Mouse (Mus musculus) R1 (cell line): Measurements from ENCODE around the gene Cd47.

Experiments used
- DNase-seq: peaks from one replicate; pipeline ENCODE4 v3.0.0-alpha.2; 2018; ENCODE audit warnings: low read depth, low spot score

The Cd47 gene

DNA sequence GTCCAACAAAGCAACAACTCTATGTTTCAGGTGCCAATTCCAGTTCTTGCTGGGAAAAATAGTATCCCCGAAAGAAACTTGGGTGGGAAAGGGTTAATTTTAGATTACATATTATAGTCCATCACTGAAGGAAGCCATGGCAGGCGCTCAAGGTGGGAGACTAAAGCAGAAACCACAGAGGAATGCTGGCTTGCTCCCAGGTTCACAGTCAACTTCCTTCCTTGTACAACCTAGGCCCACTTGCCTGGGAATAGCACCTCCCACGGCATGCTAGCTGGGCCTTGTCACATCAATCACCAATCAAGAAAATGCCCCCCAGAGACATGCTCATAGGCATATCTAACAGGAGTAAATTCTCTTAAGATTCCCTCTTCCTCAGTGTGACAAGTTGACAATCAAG is 32.0 kb downstream of the Cd47 start:
- no peak for DNase-seq

DNA sequence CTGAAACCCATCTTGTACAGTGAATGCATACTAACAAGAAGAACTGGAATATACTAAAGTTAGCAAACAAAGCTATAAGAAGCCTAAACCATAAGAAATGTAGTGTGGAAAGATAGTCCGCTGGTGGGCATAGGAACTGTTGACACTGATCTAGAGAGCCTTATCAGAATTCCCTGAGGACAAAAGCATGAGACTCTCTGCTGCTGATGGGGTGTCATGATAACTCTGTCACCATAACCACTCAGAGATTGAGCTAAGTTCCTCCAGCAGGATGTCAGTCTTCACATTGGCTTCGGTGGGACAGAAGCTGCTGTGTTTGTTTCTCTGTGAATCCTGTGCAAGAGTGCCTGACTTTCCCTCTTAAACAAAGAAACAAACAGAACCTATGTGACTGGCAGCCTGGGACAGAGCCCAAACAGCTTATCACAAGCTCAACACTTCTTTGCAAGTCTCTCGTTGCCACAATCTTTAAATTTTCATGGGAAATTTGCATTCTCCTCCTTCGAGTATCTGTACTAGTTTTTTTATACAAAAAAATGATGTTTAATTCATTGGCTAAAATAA is 33.9 kb downstream of the Cd47 start:
- no peak for DNase-seq

DNA sequence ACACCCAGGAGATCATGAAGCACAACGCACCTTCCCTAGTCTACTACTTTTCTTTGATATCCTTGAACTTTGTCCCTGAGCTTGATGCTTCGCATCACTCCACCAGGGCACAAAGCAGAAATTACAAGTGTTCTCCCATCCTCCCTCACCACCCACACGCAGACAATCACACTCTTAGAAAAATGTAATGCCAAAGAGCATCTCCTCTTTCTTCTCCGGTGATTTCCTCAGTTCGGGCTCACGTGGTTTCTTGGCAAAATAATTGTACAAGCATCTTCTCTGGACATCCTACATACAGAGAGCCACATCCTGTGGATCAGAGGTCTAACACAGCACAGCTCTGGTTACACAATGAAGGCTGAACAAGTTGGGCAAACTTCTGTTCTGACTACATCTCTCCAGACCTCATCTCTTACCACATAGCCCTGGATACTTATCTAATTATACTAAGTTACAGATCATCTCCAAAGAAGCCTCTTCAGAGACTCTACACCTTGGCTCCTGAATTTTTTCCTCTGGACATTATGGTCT is 36.4 kb downstream of the Cd47 start:
- no peak for DNase-seq

DNA sequence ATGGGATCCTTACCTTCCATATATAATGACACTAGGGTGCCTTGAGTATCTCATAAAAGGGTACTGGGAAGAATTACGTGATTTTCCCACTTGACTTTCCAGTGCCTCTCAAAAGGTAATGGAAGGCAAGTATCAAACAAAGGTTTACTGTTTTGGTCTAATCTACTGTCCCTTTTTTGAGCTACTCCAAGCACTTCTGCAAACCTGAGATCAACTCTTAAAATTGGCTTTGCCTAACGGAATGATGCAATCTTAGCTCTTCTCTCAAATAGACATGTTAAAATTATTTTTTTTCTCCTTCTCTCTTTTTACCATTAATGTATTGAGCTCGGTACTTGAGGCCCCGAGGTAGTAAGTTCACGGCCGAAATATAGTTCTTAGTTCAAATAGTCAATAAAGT is 38.6 kb downstream of the Cd47 start:
- no peak for DNase-seq

DNA sequence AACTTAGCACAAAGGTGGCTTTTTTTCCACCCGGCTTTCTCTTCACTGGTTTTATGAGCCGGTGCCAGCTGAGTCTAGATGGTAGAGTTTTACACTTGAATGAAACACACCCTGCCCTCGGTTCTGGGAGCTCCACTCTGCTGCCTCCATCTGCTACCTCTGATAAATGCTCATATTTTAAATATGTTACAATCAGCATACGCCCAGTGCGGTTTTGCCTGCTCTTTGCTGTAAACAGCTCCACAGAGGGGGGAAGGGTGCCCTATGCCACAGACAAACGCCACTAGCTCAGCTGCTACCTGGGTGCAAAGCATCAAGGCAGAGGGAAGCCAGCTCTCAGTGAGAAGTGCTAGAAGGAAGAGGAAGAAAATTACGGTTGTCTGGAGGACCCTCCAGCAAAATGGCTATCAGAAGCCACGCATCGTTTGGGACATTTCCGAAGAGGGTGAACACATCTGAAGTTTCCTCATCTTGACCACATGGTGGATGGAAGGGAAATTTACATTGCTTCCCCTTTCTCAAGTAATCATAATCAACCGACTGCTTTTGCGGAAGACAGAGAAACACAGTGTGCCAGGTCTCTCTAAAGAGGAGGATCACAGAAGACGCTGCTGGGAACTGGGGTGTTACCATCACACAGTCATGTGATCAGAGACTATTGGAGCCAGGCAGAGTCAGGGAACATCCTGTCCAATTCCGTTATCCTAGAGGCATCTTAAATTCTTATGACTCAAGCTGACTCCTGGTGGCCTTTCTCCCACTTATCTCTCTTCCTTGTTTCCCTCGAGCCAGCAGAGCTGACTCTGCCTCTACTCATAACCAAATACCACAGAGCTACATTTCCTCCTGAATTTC is 39.6 kb downstream of the Cd47 start:
- peak; percentile 75 for DNase-seq

DNA sequence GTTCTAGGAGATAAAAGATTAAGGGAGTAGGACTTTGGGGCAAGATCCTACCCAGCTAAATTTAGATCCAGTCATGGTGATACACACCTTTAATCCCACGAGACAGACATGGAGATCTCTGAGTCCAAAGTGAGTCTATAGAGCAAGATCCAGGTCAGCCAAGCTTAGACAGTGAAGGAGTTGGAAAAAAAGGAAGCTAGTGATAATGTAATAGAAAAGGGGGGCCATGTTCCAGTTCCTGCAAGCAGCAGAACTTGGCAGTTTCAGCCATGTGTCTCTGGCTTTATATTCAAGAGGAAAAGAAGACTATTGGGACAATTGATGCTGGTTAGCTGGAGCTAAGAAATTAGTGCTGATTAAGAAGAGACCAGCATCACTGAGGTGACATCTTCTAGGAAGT is 43.4 kb downstream of the Cd47 start:
- DNase-seq: no peak

DNA sequence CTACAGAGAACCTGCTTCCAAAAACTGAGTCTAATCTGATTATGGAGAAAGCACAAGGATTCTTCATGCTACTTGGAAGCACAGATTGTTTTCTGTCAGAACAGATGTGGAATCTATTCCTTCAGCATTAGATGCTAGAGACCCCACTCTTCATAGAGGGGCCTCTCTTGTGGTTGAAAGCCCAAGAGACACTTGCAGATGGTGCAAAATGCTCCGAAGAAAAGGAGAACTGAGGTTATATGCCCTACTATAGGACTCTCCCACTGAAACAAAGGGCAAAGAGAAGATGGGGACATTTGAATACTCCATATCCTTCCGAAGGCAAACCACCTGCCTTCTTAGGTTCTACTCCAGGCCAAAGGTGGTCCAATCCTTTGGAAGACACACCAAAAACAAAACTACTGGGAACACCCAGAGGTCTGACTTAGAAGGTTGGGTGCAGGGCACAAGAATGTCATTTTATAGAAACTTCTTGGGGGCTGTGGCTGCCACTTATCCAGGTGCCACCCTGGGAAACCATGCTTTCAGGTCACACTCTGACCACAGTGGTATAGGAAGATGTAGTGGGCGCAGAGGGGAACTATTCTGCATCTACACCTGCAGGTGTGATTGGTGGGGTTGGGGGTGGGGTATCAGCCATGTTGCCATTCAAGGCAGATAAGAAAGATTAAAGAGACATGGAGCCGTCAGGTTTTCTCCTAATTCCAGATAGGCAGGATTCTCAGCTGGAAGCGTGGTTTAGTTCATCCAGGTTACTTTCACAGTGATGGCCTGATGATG is 47.1 kb downstream of the Cd47 start:
- DNase-seq: no peak

DNA sequence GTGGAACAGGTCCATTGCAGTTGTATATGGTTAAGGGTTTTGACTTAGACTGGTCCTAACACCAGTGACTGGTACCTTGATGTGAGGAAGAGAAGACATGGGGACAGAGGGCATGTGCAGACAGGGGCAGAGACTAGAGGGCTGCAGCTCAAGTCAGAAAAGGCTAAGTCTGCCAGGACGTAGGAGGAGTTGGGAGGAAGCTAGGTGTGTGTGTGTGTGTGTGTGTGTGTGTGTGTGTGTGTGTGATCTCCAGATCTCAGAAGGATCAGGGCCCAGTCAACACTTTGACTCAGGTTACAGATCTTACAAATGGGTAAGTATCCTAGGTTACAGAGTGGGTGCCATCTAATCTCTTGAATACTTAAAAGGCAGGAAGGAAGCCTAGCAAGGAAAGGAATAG is 48.3 kb downstream of the Cd47 start:
- DNase-seq: no peak

DNA sequence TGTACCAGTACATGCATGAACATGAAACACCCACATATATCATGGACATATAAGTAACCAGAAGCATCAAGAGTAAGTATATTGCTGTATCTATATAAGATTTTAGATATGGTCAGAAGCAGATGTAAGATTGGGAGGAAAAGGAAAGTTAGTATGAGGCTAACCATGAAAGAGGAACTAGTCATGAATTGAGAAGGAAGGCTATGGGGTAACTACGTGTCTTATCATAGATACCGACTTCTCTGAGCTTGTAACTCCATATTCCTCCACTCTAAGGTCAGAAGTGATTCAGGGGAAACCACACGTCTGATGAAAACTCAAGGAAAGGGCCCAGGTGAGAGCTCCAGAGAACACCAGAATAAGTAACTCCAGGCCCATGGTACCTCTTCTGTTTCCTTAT is 52.6 kb downstream of the Cd47 start:
- DNase-seq: no peak

DNA sequence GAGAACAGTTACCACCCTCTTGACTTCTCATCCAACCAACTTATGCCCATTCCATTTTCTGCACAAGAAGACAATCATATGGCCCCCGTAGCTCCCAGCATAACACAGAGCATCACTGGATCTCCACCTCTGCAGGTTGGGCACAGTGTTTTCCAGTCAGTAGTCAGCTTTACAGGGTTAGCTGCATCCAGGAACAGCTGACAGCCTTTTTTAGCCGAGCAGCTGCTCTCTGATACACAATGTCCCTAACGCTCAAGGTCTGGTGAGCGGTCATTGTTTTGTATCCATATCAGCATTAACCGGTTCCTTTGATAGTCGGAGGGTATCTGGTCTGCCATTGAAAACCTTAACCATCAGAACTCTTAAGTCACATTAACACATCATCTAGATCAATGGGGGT is 53.3 kb downstream of the Cd47 start:
- DNase-seq: no peak

DNA sequence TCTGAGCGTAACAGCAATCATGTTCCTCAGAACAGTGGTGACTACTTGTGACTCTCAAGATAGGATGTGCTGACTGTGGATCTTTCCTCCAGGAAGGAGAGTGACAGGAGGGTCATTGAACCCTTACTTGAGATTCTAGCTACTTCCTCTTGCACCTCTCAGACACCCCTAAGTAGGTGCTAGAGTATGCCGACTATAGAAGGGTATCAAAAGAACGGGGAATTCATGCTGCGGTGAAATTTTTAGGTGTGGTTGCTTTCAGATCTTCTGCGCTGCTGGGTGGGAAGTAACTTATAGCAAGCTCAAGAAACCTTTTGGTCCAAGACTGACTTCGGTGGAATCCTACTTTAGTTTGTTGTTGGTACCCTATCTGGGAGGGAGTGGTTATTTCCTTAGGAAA is 53.9 kb downstream of the Cd47 start:
- no peak for DNase-seq

DNA sequence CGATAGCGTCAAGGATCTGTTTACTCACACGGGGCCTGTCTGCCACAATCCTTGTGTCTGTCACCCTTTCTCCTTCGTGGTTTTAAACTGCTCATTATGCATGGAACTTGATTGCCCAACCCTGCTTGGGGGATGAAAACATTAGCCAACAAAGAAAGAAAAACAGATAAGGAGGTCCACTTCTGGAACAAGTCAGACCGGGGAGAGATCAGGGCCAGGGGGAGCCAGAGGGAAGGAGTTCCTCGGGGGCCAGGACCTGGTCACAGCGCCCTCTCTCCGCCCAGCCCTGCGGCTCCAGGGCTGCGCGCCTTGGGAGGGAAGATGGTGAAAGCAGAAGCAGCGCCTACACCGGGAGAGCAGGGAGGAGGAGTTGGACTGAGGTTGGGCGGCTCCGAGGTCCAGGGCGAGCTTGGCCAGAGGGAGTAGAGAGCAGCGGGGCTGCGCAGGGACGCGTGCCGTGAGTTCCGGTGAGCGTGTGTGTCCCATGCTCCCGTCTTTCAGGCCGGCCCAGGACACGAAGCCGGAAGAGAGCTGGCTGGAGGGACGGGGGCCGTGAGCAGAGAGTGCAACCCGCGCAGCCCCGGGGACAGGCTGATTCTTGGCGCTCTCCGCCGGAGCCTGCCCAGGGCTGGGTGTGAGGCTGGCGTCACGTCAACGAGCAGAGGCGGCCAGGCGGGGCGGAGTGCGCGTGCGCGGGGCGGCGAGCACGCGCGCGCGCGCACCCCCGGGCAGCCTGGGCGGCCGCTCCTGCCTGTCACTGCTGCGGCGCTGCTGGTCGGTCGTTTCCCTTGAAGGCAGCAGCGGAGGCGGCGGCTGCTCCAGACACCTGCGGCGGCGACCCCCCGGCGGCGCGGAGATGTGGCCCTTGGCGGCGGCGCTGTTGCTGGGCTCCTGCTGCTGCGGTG is 54.9 kb downstream of the Cd47 start:
- DNase-seq: peak; percentile 85

DNA sequence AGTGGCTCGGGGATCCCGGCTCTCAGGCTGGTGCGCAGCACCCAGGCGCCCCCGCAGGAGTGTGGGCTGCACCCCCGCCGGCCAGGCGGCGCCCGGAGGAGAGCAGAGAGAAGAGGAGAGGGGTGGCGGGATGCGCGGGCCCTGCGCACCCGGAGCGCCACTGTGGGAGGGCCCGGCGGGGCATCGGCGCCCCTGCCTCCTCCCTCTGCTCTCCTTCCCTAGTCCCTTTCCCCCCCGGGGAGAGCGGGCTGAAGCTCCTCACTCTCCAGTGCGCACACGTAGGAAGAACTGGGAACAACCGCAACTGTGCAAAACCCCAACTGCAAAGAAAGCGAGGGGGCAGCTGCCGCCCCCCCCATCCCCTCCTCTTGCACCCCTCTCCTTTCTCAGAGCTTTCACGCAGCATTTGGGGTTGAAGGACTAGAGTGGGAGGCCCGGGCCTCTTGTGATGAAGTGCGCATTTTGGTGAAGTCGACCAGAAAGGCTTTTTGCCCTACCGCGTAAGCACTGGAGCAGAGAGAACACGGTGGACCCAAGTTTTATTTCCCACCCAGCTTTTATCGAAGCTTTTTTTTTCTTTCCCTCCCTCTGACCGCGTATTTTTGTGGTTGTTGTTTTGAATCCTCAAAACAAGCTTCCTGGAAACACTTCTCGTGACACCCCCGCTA is 55.6 kb downstream of the Cd47 start:
- DNase-seq: peak; percentile 73

DNA sequence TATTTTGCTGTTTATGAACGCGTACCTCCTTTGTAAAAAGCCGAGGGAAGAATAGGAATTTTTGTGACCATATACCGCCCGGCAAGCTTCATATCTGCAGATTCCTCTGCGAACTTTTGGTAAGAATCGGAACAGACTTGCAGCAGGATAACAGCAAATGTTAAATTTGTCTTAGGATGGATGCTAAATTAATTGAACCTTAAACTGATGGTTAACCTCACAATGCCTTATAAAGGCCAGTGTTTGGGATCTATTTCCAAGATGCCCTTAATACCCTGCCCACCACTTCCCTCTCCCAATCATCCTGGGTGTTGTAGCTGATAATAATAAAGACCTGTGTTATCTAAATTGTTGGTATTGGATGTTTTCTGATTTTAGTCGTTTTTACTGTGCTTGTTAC is 56.3 kb downstream of the Cd47 start:
- no peak for DNase-seq

DNA sequence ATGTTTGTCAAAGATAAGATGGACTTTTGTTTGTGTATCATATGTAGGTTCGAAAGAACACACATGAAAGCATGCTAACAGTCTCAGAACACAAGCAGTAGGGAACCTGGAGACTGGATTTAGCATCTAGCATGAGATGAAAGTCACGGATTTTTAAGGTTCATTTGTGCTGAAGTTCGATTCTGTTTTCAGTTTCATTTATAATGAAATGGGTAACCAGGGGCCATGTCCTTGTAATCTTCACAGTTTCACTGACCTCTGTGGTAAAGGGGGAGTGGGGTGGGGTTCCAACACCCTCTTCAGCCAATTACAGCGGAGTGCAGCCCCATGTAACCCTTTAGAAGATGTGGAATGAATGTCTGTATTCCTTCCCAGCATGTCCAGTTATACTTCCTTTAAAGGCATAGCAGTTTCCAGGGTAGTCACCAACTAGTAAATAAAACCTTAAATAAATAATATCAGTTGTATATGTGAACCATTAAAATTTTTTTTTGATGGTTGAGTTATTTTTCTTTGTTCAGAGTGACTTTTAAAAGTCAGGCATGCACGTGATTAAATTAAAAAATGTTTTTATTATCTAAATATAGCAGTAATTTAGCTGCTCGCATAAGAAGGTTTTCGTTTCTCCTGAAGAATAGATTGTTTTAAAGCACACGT is 57.3 kb downstream of the Cd47 start:
- DNase-seq: no peak

DNA sequence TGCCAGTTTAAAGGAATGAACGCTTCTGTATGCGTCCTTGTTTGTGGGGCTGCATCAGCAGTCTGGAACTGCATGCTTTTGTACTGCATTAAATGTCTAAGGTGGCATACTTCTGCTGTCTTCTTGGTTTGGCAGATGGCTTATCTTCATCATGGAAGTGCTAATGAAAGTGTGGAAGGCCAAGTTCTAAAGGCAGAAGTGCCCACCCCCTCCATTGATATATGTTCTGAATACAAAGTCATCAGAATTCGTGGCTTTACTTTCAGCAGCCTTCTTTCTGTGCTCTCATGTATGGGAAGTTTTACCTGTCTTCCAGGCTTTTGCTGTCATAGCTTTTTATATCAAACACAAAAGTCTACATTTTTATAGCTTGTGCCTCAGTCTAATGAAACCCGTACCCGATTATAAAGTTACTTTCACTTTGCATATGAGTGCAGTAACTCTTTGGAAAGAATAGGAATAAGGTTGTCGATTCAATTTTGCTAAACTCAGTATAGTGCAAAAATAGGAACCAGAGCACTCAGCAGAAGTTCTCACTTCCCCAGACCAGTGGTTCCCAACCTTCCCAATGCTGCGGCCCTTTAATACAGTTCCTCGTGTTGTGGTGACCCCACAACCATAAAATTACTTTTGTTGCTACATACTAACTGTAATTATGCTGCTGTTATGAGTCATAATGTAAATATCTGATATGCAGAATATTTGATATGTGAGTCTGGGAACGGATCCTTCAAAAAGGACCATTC is 58.0 kb downstream of the Cd47 start:
- no peak for DNase-seq

DNA sequence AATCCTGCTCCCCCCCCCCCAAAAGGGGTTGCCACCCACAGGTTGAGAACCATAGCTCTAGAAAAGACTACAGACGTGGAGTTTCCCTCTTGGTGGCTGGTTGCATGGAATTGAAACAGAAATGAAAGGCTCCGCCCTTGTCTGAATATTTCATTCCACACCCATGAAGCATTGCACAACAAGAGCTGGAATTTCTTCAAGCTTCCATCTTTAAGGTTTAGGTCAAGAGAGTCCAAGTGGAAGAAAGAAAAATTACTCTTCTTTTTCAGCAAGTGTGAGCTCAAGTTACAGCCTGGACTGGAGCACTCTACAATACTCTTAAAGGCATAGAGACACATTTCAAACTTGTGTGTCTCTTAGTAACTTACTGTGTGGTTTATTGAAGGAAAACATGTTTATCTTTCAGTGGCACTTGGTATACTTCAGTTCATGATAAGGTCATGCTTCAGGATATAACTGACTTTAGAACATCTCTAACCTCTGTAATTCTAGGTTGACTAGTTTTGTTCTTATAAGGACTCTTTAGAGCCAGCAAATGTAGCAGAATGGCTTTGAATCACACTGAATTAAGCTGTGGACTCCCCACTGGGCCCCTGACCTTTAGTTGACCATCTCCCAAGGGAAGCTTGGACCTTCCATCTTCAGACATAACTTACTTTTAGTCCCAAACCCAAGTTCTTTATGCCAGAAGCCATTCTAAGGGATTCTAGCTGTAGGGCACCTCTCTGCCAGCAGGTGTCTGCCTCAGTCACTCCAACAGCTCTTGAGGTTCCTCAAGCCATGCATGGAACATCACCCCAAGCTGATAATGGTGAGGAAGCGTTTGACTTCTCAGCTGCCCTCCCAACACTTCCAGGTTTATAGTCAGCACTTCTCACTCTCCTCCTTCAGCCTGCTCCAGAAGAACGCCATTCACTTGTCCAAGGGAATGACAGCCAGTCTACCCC is 58.8 kb downstream of the Cd47 start:
- no peak for DNase-seq

DNA sequence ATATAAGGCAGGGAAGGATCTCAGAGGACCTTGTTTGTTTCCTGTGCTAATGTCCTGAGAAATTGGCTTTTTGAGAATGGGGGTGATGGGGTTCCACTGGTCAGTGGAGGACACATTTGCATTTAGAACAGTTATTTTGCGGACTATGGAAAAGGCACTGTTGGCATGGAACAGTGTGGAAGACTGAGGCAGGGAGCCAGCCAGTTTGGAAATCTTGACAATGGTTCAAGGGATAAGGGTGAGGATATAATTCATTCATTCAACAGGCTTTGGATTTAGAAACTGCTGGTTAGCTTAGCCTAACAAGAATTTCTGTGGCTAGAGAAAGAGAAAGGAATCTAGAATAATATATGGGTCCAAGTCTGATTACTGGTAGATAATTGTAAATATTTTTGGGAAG is 61.7 kb downstream of the Cd47 start:
- DNase-seq: no peak

DNA sequence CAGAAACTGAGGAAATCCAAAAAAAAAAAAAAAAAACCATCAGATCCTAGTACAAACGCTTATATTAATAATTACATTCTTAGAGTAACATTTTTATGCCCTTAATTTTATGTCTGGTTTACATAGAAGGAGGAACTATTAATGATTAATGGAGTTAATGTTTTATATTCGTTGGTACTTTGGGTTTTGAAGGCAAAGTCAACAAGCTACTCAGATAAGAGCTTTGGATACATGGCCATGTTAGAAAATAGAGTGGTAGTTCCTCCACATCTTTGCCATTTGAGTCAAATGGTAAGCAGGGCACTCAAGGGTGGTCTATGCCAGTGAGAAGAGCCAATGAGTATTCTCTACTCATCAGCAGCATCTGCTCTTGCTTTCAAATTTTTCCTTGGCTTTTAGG is 66.3 kb downstream of the Cd47 start:
- DNase-seq: no peak
